Mouse (Mus musculus) kidney, embryonic 15.5 days (tissue): ENCODE data around the gene Mark1. TPM values are rescaled to one million over a fixed set of nuclear protein-coding genes. Genes with fewer than 3 reads are reported as not detected.

ENCODE experiments used
- ATAC-seq: fragments of 200-750 bp; cut with Nextera tagmentation; replicated peaks from 2 replicates; pipeline ENCODE4 v1.8.0; 2017; ENCODE audit warnings: moderate TSS enrichment; ENCODE audit not compliant: low FRiP score
- H3K27ac ChIP-seq: fragments of 300-500 bp; sonication (generic); 2 replicates; pipeline ENCODE4 v1.5.1; 2015; ENCODE audit warnings: mild to moderate bottlenecking, inconsistent platforms
- H3K27me3 ChIP-seq: fragments of 300-500 bp; sonication (generic); 2 replicates; pipeline ENCODE4 v1.6.1; 2015; ENCODE audit warnings: inconsistent platforms
- H3K36me3 ChIP-seq: fragments of 300-500 bp; sonication (generic); 2 replicates; pipeline ENCODE4 v1.6.1; 2015; ENCODE audit warnings: inconsistent platforms
- H3K4me1 ChIP-seq: fragments of 300-500 bp; sonication (generic); 2 replicates; pipeline ENCODE4 v1.6.1; 2015; ENCODE audit warnings: inconsistent platforms
- H3K4me2 ChIP-seq: fragments of 300-500 bp; sonication (generic); 2 replicates; pipeline ENCODE4 v1.6.1; 2015; ENCODE audit warnings: moderate library complexity, mild to moderate bottlenecking, inconsistent platforms
- H3K4me3 ChIP-seq: fragments of 300-500 bp; sonication (generic); replicated peaks from 2 replicates; pipeline ENCODE4 v1.5.1; 2015; ENCODE audit warnings: mild to moderate bottlenecking, inconsistent platforms
- H3K9ac ChIP-seq: fragments of 300-500 bp; sonication (generic); 2 replicates; pipeline ENCODE4 v1.6.1; 2015; ENCODE audit warnings: mild to moderate bottlenecking, inconsistent platforms
- H3K9me3 ChIP-seq: fragments of 300-500 bp; sonication (generic); replicated peaks from 2 replicates; pipeline ENCODE4 v1.6.1; 2016; ENCODE audit warnings: inconsistent platforms
- WGBS: fragments of 180-500 bp; shearing (Covaris S2); methylation state at CpG from one replicate; pipeline ENCODE4 v1.1.7; 2015; ENCODE audit warnings: mixed read lengths; 5-methylcytosine and 5-hydroxymethylcytosine counted together
- polyA plus RNA-seq: library from polyadenylated mRNA; unstranded; fragments of >200 nt; fragmentation: Nextera tagmentation; extraction: Ambion mirVana; gene quantifications from 2 replicates; pipeline ENCODE4 v1.2.1, GENCODE M21; 2015

The Mark1 gene
- 1.7 and 2.0 TPM in 2 replicates for polyA plus RNA-seq

GRCm38 (mm10) chr1:184999071-184999750, at the start of gene Mark1:
Gene Mark1, minus strand, starts transcription at chr1:184999570.
- H3K27ac ChIP-seq: peak within 1 kb of the TSS; percentile 22
- ATAC-seq: peak; percentile 78
- no peaks in the 10 kb centered on the region for H3K36me3 ChIP-seq
- WGBS: under 1% methylated on average over 69 of the region's 88 CpGs
- H3K9me3 ChIP-seq: no peaks in the 10 kb centered on the region
- H3K4me3 ChIP-seq: peak within 1 kb of the TSS; percentile 65
- H3K4me2 ChIP-seq: peak within 1 kb of the TSS; percentile 72
- peaks cover 13% of the 10 kb centered on the region for H3K27me3 ChIP-seq
- H3K4me1 ChIP-seq: peaks cover 24% of the 10 kb centered on the region
- peak within 1 kb of the TSS; percentile 84 for H3K9ac ChIP-seq

GRCm38 (mm10) chr1:185047516-185048247, 48.3 kb upstream of the Mark1 start:
- H3K9me3 ChIP-seq: no peaks in the 10 kb centered on the region
- H3K36me3 ChIP-seq: no peaks in the 10 kb centered on the region
- no peaks in the 10 kb centered on the region for H3K4me1 ChIP-seq
- H3K27ac ChIP-seq: no peak overlapping the region
- no peaks in the 10 kb centered on the region for H3K27me3 ChIP-seq
- WGBS: 56% methylated on average over 12 of the region's 12 CpGs
- H3K9ac ChIP-seq: no peak overlapping the region
- ATAC-seq: no peak
- H3K4me3 ChIP-seq: no peak overlapping the region
- no peak overlapping the region for H3K4me2 ChIP-seq

GRCm38 (mm10) chr1:185046513-185046912, 47.1 kb upstream of the Mark1 start:
- H3K4me2 ChIP-seq: no peak overlapping the region
- 76% methylated on average over 8 of the region's 8 CpGs for WGBS
- no peak overlapping the region for H3K4me3 ChIP-seq
- no peaks in the 10 kb centered on the region for H3K27me3 ChIP-seq
- H3K27ac ChIP-seq: no peak overlapping the region
- ATAC-seq: no peak
- H3K9ac ChIP-seq: no peak overlapping the region
- no peaks in the 10 kb centered on the region for H3K4me1 ChIP-seq
- H3K9me3 ChIP-seq: no peaks in the 10 kb centered on the region
- no peaks in the 10 kb centered on the region for H3K36me3 ChIP-seq

GRCm38 (mm10) chr1:185038183-185038686, 38.9 kb upstream of the Mark1 start:
- Histone ChIP-seq H3K27me3 (no peaks in the 10 kb centered on the region), H3K9ac (no peak overlapping the region), H3K4me2 (no peak overlapping the region), H3K9me3 (no peaks in the 10 kb centered on the region), H3K36me3 (no peaks in the 10 kb centered on the region), H3K4me1 (no peaks in the 10 kb centered on the region), H3K4me3 (no peak overlapping the region), H3K27ac (no peak overlapping the region)
- WGBS: 53% methylated on average over 7 of the region's 7 CpGs
- ATAC-seq: peak; percentile 33; the same call in 1 of the 2 replicates

- no peak overlapping the region for H3K4me2 ChIP-seq
- 0 out of 2 replicates have a peak, but pooled peaks cover 4% of the 10 kb centered on the region for H3K27me3 ChIP-seq
- H3K4me3 ChIP-seq: no peak overlapping the region
- H3K9me3 ChIP-seq: no peaks in the 10 kb centered on the region
- H3K9ac ChIP-seq: no peak overlapping the region
- no peak for ATAC-seq
- WGBS: 84% methylated on average over 10 of the region's 10 CpGs
- H3K4me1 ChIP-seq: no peaks in the 10 kb centered on the region
- no peaks in the 10 kb centered on the region for H3K36me3 ChIP-seq
- no peak overlapping the region for H3K27ac ChIP-seq
Measured at GRCm38 (mm10) chr1:185030565-185030964, 31.2 kb upstream of the Mark1 start.

- no peaks in the 10 kb centered on the region for H3K4me1 ChIP-seq
- no peaks in the 10 kb centered on the region for H3K36me3 ChIP-seq
- 79% methylated on average over 13 of the region's 13 CpGs for WGBS
- no peaks in the 10 kb centered on the region for H3K27me3 ChIP-seq
- H3K9ac ChIP-seq: no peak overlapping the region
- ATAC-seq: no peak
- H3K27ac ChIP-seq: no peak overlapping the region
- no peak overlapping the region for H3K4me2 ChIP-seq
- H3K9me3 ChIP-seq: no peaks in the 10 kb centered on the region
- no peak overlapping the region for H3K4me3 ChIP-seq
Measured at GRCm38 (mm10) chr1:185020429-185021168, 21.2 kb upstream of the Mark1 start.

- H3K9me3 ChIP-seq: no peaks in the 10 kb centered on the region
- no peak overlapping the region for H3K4me3 ChIP-seq
- no peak overlapping the region for H3K27ac ChIP-seq
- ATAC-seq: no peak
- H3K4me1 ChIP-seq: no peaks in the 10 kb centered on the region
- no peaks in the 10 kb centered on the region for H3K36me3 ChIP-seq
- no peaks in the 10 kb centered on the region for H3K27me3 ChIP-seq
- no peak overlapping the region for H3K9ac ChIP-seq
- 85% methylated on average over 3 of the region's 3 CpGs for WGBS
- no peak overlapping the region for H3K4me2 ChIP-seq
Measured at GRCm38 (mm10) chr1:185012566-185012965, 13.2 kb upstream of the Mark1 start.

- H3K9me3 ChIP-seq: no peaks in the 10 kb centered on the region
- WGBS: 76% methylated on average over 5 of the region's 5 CpGs
- H3K9ac ChIP-seq: no peak overlapping the region
- no peak overlapping the region for H3K27ac ChIP-seq
- ATAC-seq: no peak
- no peaks in the 10 kb centered on the region for H3K36me3 ChIP-seq
- no peaks in the 10 kb centered on the region for H3K27me3 ChIP-seq
- no peak overlapping the region for H3K4me3 ChIP-seq
- no peaks in the 10 kb centered on the region for H3K4me1 ChIP-seq
- no peak overlapping the region for H3K4me2 ChIP-seq
Measured at GRCm38 (mm10) chr1:185007066-185007465, 7.7 kb upstream of the Mark1 start.

- ATAC-seq: peak; percentile 68
- 2% methylated on average over 32 of the region's 65 CpGs for WGBS
- peak overlapping the region; percentile 72 for H3K4me2 ChIP-seq
- H3K4me3 ChIP-seq: peak overlapping the region; percentile 65
- H3K27ac ChIP-seq: peak overlapping the region; percentile 22; the same call in 1 of the 2 replicates
- peaks cover 13% of the 10 kb centered on the region for H3K27me3 ChIP-seq
- no peaks in the 10 kb centered on the region for H3K36me3 ChIP-seq
- H3K9me3 ChIP-seq: no peaks in the 10 kb centered on the region
- H3K4me1 ChIP-seq: peaks cover 24% of the 10 kb centered on the region
- H3K9ac ChIP-seq: peak overlapping the region; percentile 84
Measured at GRCm38 (mm10) chr1:184999780-185000599, 620 bp upstream of the Mark1 start.

GRCm38 (mm10) chr1:184998631-184999030, 739 bp downstream of the Mark1 start:
- WGBS: 25% methylated on average over 2 of the region's 2 CpGs
- H3K27ac ChIP-seq: no peak overlapping the region
- H3K36me3 ChIP-seq: no peaks in the 10 kb centered on the region
- no peaks in the 10 kb centered on the region for H3K9me3 ChIP-seq
- H3K9ac ChIP-seq: peak overlapping the region; percentile 84
- peak overlapping the region; percentile 65 for H3K4me3 ChIP-seq
- H3K4me2 ChIP-seq: peak overlapping the region; percentile 72
- peaks cover 13% of the 10 kb centered on the region for H3K27me3 ChIP-seq
- ATAC-seq: peak; percentile 19; the same call in 1 of the 2 replicates
- peaks cover 24% of the 10 kb centered on the region for H3K4me1 ChIP-seq

GRCm38 (mm10) chr1:184998161-184998560, 1.2 kb downstream of the Mark1 start:
- Histone ChIP-seq H3K4me2 (peak overlapping the region; percentile 72), H3K27ac (no peak overlapping the region), H3K4me1 (peaks cover 24% of the 10 kb centered on the region), H3K9ac (no peak overlapping the region), H3K36me3 (no peaks in the 10 kb centered on the region), H3K27me3 (peaks cover 13% of the 10 kb centered on the region), H3K4me3 (peak overlapping the region; percentile 65), H3K9me3 (no peaks in the 10 kb centered on the region)
- no peak for ATAC-seq
- WGBS: 55% methylated on average over 9 of the region's 9 CpGs
